Mouse (Mus musculus): ENCODE measurements around the gene Rin3. TPM values are rescaled to one million over a fixed set of nuclear protein-coding genes. Genes with fewer than 3 reads are reported as not detected.

The Rin3 gene
- total and polyA plus RNA-seq, 3 experiments: 17.5 to 38.9 TPM; not detected in 1

GRCm38 (mm10) chr12:102302831-102303351 is 20.0 kb downstream of the Rin3 start:
- Histone ChIP-seq H3K4me1 (ENCODE audit: control insufficient read depth in 1 of 2, insufficient read depth in 2 of 2, low read length in 2 of 2) (peaks cover 0 to 3% of the 10 kb centered on the region in 2 experiments; a peak in 1 of 4 replicates), H3K4me3 (ENCODE audit: control insufficient read depth in 1 of 2, insufficient read depth in 1 of 2, low read depth in 2 of 2, low read length in 2 of 2) (no peak overlapping the region), H3K27me3 (ENCODE audit: control insufficient read depth in 1 of 2, insufficient read depth in 2 of 2, low read length in 2 of 2) (0 out of 4 replicates have a peak, but pooled peaks cover 0 to 2% of the 10 kb centered on the region in 2 experiments)

GRCm38 (mm10) chr12:102303867-102304266 is 21.0 kb downstream of the Rin3 start:
- H3K9me3 ChIP-seq (replicated peaks; ENCODE audit: insufficient read depth, low read length): no peaks in the 10 kb centered on the region
- 0 out of 4 replicates have a peak, but pooled peaks cover 0 to 2% of the 10 kb centered on the region in 2 experiments for H3K27me3 ChIP-seq (ENCODE audit: control insufficient read depth in 1 of 2, insufficient read depth in 2 of 2, low read length in 2 of 2)
- DNase-seq (ENCODE audit: low read depth, low spot score): no peak
- no peak overlapping the region for H3K27ac ChIP-seq (ENCODE audit: control insufficient read depth, low read depth, low read length)
- no peaks in the 10 kb centered on the region for H3K79me2 ChIP-seq (ENCODE audit: control insufficient read depth, insufficient read depth, low read length, poor library complexity)
- TF ChIP-seq NELFE (IDR thresholded peaks at IDR 0.05; ENCODE audit: low read depth, low read length): no peak
- peaks cover 0 to 2% of the 10 kb centered on the region in 2 experiments; a peak in 1 of 4 replicates for H3K36me3 ChIP-seq (ENCODE audit: control insufficient read depth in 1 of 2, insufficient read depth in 2 of 2, low read length in 2 of 2)
- no peak overlapping the region for H3K4me3 ChIP-seq (ENCODE audit: control insufficient read depth in 1 of 2, insufficient read depth in 1 of 2, low read depth in 2 of 2, low read length in 2 of 2)
- H3K9ac ChIP-seq (ENCODE audit: control insufficient read depth, low read depth, low read length, poor library complexity, severe bottlenecking): no peak overlapping the region
- H3K4me1 ChIP-seq (ENCODE audit: control insufficient read depth in 1 of 2, insufficient read depth in 2 of 2, low read length in 2 of 2): peaks cover 0 to 10% of the 10 kb centered on the region in 2 experiments; a peak in 2 of 4 replicates

More at GRCm38 (mm10) chr12:102302831-102303351, 20.0 kb downstream of the Rin3 start:
- H3K79me2 ChIP-seq (ENCODE audit: control insufficient read depth, insufficient read depth, low read length, poor library complexity): no peaks in the 10 kb centered on the region
- DNase-seq (ENCODE audit: low read depth, low spot score): no peak
- H3K36me3 ChIP-seq (ENCODE audit: control insufficient read depth in 1 of 2, insufficient read depth in 2 of 2, low read length in 2 of 2): no peaks in the 10 kb centered on the region
- no peaks in the 10 kb centered on the region for H3K9me3 ChIP-seq (replicated peaks; ENCODE audit: insufficient read depth, low read length)
- H3K9ac ChIP-seq (ENCODE audit: control insufficient read depth, low read depth, low read length, poor library complexity, severe bottlenecking): no peak overlapping the region
- no peak overlapping the region for H3K27ac ChIP-seq (ENCODE audit: control insufficient read depth, low read depth, low read length)
- TF ChIP-seq RAD21 (IDR thresholded peaks at IDR 0.05; ENCODE audit: low read depth, low read length): no peak
- TF ChIP-seq TCF12 (IDR thresholded peaks at IDR 0.05; ENCODE audit: low read depth, low read length): no peak
- no peak for TF ChIP-seq MEF2A (IDR thresholded peaks at IDR 0.05; ENCODE audit: extremely low read depth, insufficient replicate concordance, low read depth, low read length, poor library complexity, severe bottlenecking)
- TF ChIP-seq ZMIZ1 (IDR thresholded peaks at IDR 0.05; ENCODE audit: low read depth, low read length): no peak
- no peak for TF ChIP-seq CHD2 (IDR thresholded peaks at IDR 0.05; ENCODE audit: low read length)
- TF ChIP-seq BHLHE40 (IDR thresholded peaks at IDR 0.05; ENCODE audit: borderline replicate concordance, low read depth, low read length): no peak
- no peak for TF ChIP-seq GABPA (IDR thresholded peaks at IDR 0.05; ENCODE audit: low read depth, low read length)
- TF ChIP-seq UBTF (IDR thresholded peaks at IDR 0.05; ENCODE audit: borderline replicate concordance, insufficient read depth, low read depth, low read length): no peak
- no peak for TF ChIP-seq USF2 (IDR thresholded peaks at IDR 0.05; ENCODE audit: borderline replicate concordance in 1 of 2, insufficient read depth in 1 of 2, low read depth in 1 of 2, low read length in 2 of 2)
- no peak for TF ChIP-seq MAZ (IDR thresholded peaks at IDR 0.05; ENCODE audit: low read depth, low read length)
- no peak for TF ChIP-seq CHD1 (IDR thresholded peaks at IDR 0.05; ENCODE audit: low read depth, low read length)
- no peak for TF ChIP-seq NRF1 (IDR thresholded peaks at IDR 0.05; ENCODE audit: insufficient read depth, low read depth, low read length, poor library complexity, severe bottlenecking)

All from MEL (cell line).